Mouse (Mus musculus) thymus, adult 18-20 months (tissue): Measurements from ENCODE around the gene Slc7a10.
"Not testable (repeated sequence)": the region's sequence is repeated elsewhere in the genome, so short reads cannot be mapped to it uniquely, and the experiment has no call there.

Experiments
- DNase-seq, 2 experiments: peaks; one replicate each; pipeline ENCODE4 v3.0.0; 2022; ENCODE audit warnings: mixed read lengths in 2 of 2

Gene Slc7a10

GRCm38 (mm10) chr7:35175533-35175932 lies 10.7 kb upstream of the Slc7a10 start:
- DNase-seq: no peak

GRCm38 (mm10) chr7:35176412-35177381 lies 9.5 kb upstream of the Slc7a10 start:
- DNase-seq: no peak

- DNase-seq: no peak
These were observed 1.1 kb upstream of the Slc7a10 start for GRCm38 (mm10) chr7:35184833-35185724.

- DNase-seq: no peak
These were observed 3.5 kb downstream of the Slc7a10 start for GRCm38 (mm10) chr7:35189699-35190098.

GRCm38 (mm10) chr7:35191276-35191675 lies 5.1 kb downstream of the Slc7a10 start:
- DNase-seq: no peak

GRCm38 (mm10) chr7:35197022-35197421 lies 10.8 kb downstream of the Slc7a10 start:
- DNase-seq: no peak

GRCm38 (mm10) chr7:35198981-35199754 lies 13.0 kb downstream of the Slc7a10 start:
- DNase-seq: no peak

- DNase-seq: no peak
These were observed 13.6 kb downstream of the Slc7a10 start for GRCm38 (mm10) chr7:35199755-35200154.

GRCm38 (mm10) chr7:35211791-35212190 lies 25.6 kb downstream of the Slc7a10 start:
- DNase-seq: no peak

- no peak for DNase-seq
These were observed 28.4 kb downstream of the Slc7a10 start for GRCm38 (mm10) chr7:35214442-35215222.

- no peak for DNase-seq
These were observed 29.0 kb downstream of the Slc7a10 start, which contains the start of gene Lrp3 for GRCm38 (mm10) chr7:35215225-35215624. Gene Lrp3, minus strand, starts transcription at chr7:35215498.

GRCm38 (mm10) chr7:35215731-35216130 lies 29.5 kb downstream of the Slc7a10 start:
- DNase-seq: no peak

- DNase-seq: no peak
These were observed 34.6 kb downstream of the Slc7a10 start for GRCm38 (mm10) chr7:35220694-35221365.

- DNase-seq: no peak
These were observed 44.1 kb downstream of the Slc7a10 start for GRCm38 (mm10) chr7:35230333-35230732.

GRCm38 (mm10) chr7:35232796-35233455 lies 46.7 kb downstream of the Slc7a10 start:
- no peak for DNase-seq

GRCm38 (mm10) chr7:35233861-35234260 lies 47.7 kb downstream of the Slc7a10 start:
- no peak for DNase-seq

- DNase-seq: peak; percentile 87 to 92
These were observed 48.4 kb downstream of the Slc7a10 start for GRCm38 (mm10) chr7:35234361-35235245.

GRCm38 (mm10) chr7:35235308-35235707 lies 49.1 kb downstream of the Slc7a10 start:
- peak in 1 of 2 experiments; percentile 29 for DNase-seq

- DNase-seq: not testable (repeated sequence)
These were observed 51.8 kb downstream of the Slc7a10 start for GRCm38 (mm10) chr7:35237935-35238334.
